Mouse (Mus musculus): ENCODE measurements around the gene Cpne9.

The Cpne9 gene

DNA sequence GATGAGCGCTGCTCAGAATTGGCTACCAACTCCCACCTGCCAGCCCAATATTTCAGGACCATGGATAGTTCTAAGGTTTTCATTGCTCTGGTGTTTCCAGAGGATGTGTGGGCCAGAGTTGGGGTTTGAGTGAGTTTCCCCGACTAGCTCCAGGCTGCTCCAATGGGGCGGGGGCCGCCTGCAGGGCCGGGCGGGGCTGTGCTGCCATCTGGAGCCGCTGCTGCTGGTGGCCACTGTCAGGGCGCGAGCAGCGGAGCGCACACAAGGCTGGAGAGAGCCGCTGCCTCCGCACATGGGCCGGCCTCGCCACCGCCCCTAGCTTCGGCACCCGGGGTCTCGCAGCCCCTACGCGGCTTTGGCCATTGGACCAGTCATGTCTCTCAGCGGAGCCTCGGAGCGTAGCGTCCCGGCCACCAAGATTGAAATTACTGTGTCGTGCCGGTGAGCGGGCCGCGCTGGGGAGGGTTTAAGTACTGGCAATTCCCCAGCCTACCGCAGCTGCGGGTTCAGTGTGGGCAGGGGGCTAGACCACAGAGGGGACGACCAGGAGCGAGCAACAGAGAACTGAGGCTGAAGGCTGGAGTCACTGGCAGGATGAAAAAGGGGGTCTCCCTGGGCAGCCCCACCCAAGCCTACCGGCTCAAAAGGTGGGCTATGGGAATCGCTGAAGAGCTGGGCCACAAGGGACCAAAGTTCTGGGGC, at the start of gene Cpne9:
Gene Cpne9, plus strand, starts transcription at position 207 of the 702 bp plus-strand sequence.
- DNase-seq = no peak

DNA sequence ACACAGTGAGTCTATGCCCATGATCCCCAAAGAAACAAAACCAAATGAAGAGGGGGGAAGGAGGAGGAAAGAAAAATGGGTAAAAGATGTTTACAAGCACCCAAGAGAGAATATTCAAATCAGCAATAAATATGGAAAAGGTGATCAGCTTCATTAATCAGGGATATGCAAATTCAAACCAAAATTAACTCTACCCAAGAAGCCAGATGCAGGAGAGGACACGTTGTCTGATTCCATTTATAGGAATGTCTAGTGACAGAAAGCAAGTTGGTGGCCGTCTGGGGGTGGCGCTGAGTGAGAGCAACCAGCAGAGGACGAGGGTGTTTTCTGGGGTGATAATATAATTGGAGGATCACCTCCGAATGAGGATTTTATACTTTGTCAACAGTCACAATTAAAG, 47.0 kb upstream of the Cpne9 start:
- no peak for DNase-seq

DNA sequence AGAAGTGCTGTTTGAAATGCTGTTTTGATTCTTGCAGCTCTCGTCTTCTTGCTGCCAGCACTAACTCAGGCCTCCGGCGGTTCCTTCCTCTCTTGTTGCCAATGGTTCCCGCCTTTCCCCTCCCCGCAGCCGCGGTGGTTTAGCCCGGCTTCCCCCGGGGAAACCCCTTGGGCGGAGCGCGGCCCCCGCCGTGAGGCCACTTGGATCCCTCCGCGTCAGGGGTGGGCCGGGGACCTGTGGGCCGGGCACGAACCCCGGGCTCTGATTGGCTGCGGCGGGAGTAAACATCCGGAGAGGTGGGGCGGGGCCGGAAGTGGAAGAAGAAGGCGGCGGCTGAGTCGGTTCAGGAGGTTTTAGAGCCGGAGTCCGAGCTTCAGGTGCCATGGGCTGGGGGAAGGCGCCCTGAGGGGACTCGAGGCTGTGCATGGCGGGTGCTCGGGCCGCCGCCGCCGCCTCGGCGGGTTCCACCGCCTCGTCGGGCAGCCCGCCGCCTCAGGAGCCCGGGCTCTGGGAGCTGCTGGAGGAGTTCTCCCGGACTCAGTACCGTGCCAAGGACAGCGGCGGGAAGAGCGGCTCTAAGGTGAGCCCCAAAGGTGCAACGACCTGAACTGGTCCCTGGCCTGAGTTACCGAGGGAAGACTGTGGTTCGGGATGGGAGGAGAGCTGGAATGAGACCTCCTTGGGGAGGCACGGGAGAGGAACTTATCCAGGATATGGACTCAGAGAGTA, 44.4 kb upstream of the Cpne9 start, which contains the start of gene Mtmr14:
Gene Mtmr14, plus strand, starts transcription at position 302 of the 729 bp plus-strand sequence.
- peak; percentile 98 to 99 for DNase-seq

DNA sequence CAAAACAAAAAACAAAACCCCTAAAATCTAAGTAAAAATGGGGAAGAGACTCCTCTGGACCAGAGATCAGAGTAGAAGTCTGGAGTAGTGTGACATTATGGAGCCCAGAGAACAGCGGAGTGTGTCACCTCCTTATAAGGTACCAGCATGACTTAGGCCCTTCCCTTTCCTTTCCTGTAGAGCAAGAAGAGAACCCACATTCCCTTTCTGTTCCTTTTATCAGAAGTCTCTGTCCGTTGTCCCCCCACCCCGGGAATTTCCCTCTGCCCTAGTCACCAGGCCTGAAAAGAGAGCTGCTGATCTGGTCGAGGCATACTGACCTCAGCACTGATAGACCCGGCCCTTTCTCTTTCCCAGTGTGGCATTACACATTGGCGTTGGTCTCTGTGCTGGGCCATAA, 43.7 kb upstream of the Cpne9 start:
- DNase-seq = no peak

DNA sequence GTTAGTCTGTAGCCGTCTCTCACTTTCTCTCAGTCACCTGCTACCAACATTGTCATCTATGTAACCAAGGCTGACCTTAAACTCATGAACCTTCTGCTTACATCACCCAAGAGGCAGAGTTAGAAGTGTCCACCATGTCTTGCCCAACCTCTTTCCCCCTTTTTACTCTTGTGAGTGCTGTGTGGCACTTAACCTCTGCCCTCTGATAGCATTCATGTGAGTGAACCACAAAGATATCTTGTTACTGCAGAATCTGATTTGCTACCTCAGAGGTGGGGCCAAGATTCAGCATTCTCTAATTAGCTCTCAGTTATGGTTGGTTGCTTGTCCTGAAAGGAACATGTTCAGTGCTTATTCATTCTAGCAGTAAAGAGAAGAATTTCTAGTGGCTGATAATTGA, 39.4 kb upstream of the Cpne9 start:
- DNase-seq = no peak

DNA sequence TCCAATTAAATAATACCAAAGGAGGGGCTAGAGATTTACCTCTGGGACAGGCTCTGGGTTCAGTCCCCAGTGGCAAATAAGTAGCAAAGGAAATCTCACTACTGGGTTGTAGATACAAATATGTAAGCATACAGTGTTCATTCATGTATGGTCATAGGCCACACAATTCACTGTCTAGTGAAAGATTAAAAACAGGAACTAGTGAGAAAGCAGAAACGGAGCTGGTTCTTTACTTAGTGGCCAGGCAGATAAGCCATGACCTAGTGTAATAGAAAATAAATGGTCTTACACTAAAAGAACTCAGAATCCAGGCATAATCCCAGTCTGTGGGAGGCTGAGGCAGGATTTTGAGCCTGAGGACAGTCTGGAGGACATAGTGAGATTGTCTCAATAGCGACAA, 36.5 kb upstream of the Cpne9 start:
- DNase-seq = no peak

DNA sequence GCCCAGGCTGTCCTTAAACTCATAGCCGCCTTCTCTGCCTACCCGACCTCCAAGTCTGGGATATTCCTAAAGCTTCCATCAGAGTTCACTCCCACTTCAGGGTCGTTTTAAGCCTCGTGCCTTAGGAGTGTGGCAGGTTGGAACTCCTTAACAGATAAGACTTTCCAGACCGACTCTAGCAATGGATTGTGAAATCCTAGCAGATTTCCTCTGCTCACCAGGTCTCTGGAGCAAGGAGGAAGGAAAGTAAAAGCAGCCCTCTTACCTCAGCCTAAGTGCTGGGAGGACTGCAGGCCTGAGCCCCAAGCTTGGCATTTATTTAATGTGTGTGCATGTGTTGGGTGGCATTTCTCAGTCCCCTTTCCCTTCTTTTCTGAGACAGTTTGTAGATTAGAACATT, 31.3 kb upstream of the Cpne9 start:
- no peak for DNase-seq

DNA sequence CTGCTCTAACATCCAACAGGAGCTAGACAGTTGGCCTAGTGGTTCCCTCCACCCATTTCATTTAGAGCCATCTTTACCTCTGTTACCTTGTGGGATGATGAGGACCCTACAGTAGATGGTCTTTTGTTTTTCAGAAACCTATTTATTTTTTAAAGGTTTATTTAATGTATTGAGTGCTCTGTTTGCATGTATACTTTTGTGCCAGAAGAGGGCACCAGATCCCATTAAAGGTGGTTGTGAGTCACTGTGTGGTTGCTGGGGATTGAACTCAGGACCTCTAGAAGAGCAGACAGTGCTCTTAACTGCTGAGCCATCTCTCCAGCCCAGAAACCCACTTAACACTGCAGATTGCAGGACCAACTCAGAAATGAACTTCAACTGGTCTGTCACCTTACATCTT, 30.2 kb upstream of the Cpne9 start:
- DNase-seq = no peak

DNA sequence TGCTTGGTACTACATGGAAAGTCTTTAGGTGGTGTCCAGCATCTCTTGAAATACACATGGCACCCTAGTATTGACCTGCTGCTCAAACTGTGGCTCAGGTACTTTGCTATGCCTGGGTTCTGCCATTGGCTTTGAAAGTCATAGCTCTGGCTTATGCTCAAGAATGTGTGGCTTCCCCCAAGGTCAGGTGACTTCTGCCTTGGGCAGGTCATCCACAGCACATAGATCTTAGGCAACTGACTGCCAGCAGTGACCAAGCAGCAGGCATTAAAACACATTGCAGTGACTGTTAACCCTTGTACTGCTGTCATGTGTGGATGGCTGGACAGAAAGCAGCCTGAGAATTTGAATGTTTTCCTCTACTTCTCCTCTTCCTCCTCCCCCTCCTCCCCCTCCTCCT, 27.2 kb upstream of the Cpne9 start:
- DNase-seq = peak; percentile 9 to 48

DNA sequence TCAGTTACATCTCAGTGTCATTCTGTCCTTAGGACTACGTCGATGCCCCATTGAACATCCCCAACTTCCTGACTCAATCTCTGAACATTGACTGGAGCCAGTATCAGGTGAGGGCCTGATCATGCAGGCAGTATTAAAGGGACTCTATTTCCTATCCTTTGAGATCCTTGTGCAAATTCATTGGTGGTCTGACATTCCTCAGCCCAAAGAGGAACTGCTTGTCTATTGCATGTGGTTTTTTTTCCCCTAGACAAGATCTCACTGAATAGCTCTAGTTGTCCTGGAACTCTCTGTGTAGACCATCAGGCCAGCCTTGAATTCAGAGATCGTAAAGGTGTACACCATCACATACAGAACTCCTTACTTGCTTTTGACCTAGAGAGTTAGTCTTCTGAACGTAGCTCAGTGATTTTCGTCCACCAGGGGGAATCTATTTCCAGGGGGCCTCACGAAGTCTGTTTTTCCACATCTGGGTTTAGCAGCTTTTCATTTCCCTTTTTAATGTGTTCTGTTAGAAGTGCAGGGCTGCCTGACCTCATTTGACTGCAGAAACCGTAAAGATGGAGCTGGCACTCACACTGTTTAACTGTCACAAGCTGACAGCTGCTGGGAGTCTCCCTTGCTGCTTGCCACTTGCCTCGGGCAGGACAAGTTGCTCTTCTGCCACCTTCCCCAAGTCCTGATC, 20.8 kb upstream of the Cpne9 start:
- DNase-seq = no peak

DNA sequence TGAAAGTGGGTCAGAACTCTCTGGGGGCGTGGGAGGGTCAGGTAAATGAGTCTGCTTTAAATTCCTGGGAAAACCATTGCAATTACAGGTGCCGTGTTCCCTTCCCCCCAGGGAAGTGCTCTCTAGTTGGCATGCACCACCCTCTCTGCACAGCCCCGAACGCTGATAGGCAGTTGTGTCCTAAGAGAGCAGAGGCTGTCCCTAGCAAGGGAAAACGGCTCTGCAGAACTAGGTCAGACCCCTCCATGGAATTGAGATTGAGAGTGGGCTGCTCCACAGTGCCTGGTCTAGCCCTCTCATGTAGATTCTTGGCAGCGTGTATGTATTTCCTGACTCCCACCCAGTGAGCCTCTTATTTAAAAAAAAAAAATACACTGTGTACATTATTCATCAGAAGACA, 18.6 kb upstream of the Cpne9 start:
- no peak for DNase-seq

DNA sequence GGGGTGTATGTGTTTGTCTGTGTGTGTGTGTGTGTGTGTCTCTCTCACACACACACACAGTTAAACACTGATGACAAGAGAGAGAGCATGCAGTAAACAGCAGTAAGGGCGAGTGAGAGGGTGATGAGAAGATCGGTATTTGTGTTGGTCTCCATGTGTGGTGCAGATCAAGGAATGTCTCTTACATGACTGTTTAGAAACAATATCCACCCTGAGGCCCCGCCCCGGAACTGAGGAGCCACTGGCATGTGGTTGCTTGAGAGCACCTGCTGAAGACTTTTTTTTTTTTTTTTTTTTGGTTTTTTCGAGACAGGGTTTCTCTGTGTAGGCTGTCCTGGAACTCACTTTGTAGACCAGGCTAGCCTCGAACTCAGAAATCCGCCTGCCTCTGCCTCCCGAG, 17.7 kb upstream of the Cpne9 start:
- no peak for DNase-seq

DNA sequence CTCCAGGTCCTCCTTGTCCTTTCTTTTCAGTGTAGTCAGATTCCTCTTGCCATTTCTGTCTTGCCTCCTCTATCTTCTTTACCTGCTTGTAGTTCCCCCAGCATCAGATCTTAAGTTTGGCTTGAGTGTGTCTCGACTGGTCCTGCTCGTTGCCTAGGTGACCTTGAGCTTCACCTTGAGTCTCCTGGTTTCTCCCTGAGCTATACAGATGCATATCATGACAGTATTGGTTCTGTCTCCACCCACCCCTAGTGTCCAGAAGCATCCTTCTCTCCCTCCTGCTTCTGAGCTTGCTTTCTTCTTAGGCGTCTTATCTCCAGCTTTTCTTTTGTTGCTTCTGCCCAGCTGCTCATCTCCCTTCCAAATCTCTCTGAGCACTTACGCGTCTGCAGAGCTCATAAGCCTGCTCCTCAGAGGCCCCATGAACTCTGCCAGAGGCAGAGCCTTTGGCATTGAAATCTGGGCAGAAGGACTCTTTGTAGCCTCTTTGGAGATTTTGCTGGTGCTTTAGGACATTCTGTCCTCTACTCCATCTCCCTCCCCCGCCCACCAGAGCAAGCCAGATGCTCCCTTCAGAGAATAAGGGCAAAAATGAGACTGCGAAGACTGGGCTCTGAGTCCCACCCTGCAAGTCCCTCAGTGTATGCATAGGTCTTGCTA, 15.0 kb upstream of the Cpne9 start:
- DNase-seq = no peak

DNA sequence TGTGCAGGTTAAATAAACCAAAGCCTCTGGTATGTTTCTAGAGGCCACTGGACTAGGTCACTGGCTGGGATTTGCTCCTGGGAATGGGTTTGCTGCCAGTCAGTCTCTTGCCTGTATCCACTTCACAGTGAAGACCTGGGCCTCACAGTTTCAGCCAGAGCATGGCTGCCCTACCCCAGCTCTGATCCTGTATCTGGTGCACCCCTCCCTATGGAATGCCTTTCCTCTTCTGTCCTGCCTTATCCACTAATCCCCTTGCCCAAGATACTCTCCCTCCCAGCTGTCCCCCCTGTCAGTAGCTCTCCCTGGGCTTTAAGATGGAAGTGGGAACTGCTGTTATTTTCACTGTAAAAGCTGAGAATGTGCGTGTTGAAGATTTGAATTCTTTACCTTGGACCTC, 14.1 kb upstream of the Cpne9 start:
- DNase-seq = no peak

DNA sequence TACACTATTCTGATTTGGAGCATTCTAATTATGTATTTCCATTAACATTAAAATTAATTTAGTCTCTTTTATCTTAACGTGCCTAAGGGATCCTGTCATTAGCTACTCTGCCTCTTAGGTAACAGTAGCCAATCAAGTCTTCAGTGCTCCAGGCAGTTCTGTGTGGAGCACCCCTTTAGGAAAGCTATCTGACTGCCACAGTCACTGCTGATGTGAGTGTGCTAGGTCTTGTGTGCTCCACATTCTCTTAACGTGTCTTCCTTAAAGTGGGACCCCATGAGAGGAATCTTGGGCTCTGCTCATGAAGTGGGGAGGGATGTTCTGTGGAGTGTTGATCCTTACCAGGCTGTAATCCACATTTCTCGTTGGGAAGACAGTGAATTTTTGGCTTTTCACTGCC, 9.7 kb upstream of the Cpne9 start:
- no peak for DNase-seq

DNA sequence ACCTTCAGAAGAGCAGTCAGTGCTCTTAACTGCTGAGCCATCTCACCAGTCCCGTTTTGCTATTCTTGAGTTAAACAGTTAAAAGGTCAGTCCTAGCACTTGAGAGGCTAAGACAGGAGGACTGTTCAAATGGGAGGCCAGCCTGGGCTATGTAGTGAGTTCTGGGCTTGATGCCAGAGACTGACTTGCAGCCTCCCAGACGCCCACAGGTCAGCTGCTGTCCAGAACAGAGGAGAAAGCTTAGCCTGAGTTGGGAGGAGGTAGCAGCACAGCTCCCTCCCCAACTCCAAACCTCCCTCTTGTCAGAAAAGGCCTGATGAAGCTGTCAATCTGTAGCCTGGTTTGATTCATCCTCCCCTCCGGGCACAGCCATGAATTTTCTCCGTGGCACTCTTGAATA, 5.3 kb upstream of the Cpne9 start:
- DNase-seq = no peak

DNA sequence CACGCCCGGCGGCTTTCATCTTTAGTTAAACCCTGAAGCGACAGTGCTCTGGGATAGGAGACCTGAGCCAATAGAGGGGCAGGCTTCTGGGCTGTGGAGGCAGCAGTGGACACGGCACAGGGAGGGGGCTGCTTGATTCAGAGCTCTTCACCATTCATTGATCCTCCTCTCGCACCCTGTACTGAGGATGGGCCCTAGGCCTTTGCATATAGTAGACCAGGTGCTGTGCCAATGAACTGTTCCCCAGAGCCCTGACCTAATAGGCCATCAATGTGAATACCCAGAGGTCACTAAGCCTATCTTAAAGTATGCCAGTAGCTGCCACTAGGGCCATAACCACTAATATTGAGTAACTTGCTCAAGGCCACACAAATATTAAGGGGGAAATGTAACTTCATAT, 431 bp upstream of the Cpne9 start:
- DNase-seq = no peak

DNA sequence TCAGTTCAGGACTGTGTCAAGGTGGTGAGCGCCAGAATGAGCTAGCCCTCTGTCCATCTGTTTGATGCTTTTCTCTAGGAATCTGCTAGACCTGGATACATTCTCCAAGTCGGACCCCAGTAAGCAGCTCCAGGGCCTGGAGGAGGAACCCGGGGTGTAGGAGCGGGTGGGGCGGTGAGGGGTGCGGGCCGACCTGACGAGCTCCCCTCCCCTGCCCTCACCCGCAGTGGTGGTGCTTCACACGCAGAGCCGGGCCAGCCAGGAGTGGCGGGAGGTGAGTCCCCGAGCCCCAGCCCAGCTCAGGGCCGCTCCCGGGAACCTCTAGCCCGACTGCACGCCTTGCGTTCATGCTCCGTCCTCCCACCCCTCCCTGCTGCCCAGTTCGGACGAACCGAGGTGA, 862 bp downstream of the Cpne9 start:
- DNase-seq = no peak

DNA sequence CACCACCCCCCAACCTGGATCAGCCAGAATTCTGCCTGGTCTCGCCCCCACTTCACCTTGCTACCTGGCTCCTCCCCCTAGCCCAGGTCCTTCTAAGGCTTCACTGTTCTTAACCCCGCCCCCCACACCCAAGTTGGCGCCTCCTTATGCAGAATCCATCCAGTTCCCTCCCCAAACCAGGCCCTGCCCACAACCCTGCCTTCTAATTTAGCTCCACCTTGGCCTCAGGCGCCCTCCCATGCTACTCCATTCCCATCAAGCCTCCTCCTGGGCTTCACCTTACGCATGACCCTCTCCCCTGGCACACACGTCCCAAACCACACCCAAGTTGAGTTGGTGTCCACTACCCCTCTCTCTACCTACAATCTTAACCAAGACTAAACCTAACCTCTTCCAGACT, 1.4 kb downstream of the Cpne9 start:
- DNase-seq = no peak

DNA sequence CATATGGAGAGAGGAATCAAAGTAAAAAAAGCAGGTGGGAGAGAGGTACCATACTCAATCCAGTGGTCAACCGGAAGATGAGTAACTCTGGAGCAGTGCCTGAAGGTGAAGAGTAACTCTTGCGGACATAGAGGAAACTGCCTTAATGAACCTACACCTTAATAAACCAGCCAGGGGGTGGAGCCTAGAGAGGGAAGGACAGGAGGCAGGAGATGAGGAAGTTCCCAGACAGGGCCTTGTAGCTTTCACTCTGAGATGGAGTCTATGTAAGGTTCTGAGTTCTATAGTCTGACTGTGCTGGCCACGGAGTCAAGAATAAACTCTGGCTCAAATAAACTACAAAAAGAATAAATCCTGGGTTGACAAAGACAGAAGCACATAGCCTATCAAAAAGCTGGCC, 2.8 kb downstream of the Cpne9 start:
- no peak for DNase-seq

DNA sequence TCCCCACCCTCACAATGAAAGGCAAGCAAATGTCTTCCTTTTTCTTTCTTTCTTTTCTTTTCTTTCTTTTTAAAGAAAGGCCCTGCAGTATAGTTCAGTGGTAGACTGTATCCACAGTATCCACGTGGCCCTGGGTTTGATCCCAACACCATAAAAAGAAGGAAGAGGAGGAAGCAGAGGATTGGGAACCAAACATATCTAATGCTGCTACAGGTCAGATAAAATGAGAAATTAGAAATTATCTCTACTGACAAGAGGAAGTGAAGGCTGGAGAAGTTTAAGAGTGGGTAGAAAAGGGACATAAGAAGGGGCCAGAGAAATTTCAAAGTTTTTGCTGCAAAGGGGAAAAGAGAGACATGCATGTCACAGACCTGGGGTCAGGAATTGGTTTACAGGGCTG, 4.2 kb downstream of the Cpne9 start:
- DNase-seq = no peak

DNA sequence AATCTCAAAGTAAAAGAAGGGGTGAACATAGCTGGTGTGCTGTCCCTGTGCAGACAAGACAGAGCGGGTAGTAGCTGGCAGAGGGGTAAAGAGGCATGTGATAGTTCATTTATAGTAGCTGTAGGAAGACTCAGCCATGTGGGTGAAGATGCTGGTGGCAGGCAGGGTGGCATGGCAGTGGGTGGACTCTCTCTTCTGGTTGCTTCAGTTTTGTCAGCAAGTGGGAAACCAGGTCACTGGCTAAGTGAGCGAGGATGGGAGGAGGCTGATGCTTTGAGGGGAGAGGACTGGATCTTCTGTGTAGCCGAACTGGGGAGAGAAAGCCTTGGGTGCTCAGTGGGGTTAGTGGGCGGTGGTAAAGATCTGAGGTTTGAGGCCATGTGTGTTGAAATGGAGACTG, 5.1 kb downstream of the Cpne9 start:
- DNase-seq = no peak

DNA sequence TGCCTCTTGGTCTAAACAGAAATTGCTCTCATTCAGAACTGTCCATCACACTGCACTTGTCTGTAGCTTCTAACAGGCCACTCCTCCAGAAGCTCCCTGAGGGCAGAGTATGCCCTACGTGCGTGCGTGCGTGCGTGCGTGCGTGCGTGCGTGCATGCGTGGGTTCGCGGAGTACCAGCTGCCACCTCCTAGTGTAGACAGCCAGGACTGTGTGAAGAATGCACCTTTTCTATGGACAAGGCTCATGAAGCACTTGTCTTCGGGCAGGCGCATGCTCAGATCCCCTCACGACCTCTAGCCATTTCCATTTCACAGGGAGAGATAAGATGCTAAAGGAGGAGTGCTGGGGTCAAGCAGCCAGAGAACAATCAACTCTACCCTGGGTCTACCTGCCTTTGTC, 7.2 kb downstream of the Cpne9 start:
- DNase-seq = no peak

DNA sequence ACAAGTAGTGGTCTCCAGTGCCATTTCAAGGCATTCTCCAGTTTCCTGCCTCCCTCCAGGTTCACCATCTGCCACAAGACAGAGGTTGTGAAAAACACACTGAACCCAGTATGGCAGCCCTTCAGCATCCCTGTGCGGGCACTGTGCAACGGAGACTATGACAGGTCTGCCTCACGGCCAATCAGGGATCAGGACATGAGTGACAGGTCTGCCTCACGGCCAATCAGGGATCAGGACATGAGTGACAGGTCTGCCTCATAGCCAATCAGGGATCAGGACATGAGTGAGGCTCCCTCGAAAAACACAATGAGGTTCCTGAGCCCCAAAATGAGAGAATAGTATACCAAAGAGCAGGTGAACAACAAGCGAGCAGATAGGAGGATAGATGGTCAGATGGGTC, 8.2 kb downstream of the Cpne9 start:
- no peak for DNase-seq
